Mouse (Mus musculus) MEL (cell line): ENCODE data around the gene Cpxm2. TPM values are rescaled to one million over a fixed set of nuclear protein-coding genes. Genes with fewer than 3 reads are reported as not detected.
A peak's percentile ranks its signal among the peaks of the same experiment; 100 is the strongest.

Source experiments
- DNase-seq: peaks from one replicate; pipeline ENCODE4 v3.0.0; 2011; ENCODE audit warnings: low read depth, low spot score
- H3K27ac ChIP-seq: 2 replicates; pipeline ENCODE4 v1.5.1; 2012; ENCODE audit warnings: low read depth, mild to moderate bottlenecking, control low read depth, low read length, moderate library complexity; ENCODE audit not compliant: control insufficient read depth
- H3K27me3 ChIP-seq, 2 experiments: fragments of 150-350 bp in 1 of 2; sonication (generic) in 1 of 2; 2 replicates each; pipeline ENCODE4 v1.6.1; 2012; ENCODE audit warnings: low read length in 2 of 2, mild to moderate bottlenecking in 2 of 2, improper control_type of control experiment in 1 of 2, moderate library complexity in 1 of 2; ENCODE audit not compliant: insufficient read depth in 2 of 2, control insufficient read depth in 1 of 2
- H3K36me3 ChIP-seq, 2 experiments: 2 replicates each; pipeline ENCODE4 v1.6.1; 2012 to 2014; ENCODE audit warnings: low read length in 2 of 2, improper control_type of control experiment in 1 of 2, inconsistent platforms in 1 of 2, mild to moderate bottlenecking in 1 of 2; ENCODE audit not compliant: insufficient read depth in 2 of 2, control insufficient read depth in 1 of 2
- H3K4me1 ChIP-seq, 2 experiments: fragments of 150-350 bp in 1 of 2; sonication (generic) in 1 of 2; 2 replicates each; pipeline ENCODE4 v1.6.1; 2012; ENCODE audit warnings: low read length in 2 of 2, improper control_type of control experiment in 1 of 2, mild to moderate bottlenecking in 1 of 2; ENCODE audit not compliant: insufficient read depth in 2 of 2, control insufficient read depth in 1 of 2
- H3K4me3 ChIP-seq, 2 experiments: fragments of 150-350 bp in 1 of 2; sonication (generic) in 1 of 2; 2 replicates each; pipeline ENCODE4 v1.5.1; 2012; ENCODE audit warnings: low read depth in 2 of 2, low read length in 2 of 2, mild to moderate bottlenecking in 2 of 2, moderate library complexity in 2 of 2, control low read depth in 1 of 2, improper control_type of control experiment in 1 of 2; ENCODE audit not compliant: control insufficient read depth in 1 of 2, insufficient read depth in 1 of 2
- H3K79me2 ChIP-seq: 2 replicates; pipeline ENCODE4 v1.6.1; 2012; ENCODE audit warnings: mild to moderate bottlenecking, low read length, moderate library complexity; ENCODE audit not compliant: control insufficient read depth, poor library complexity, insufficient read depth
- H3K9ac ChIP-seq: 2 replicates; pipeline ENCODE4 v1.6.1; 2012; ENCODE audit warnings: low read depth, mild to moderate bottlenecking, control low read depth, low read length, moderate library complexity; ENCODE audit not compliant: control insufficient read depth, poor library complexity, severe bottlenecking
- H3K9me3 ChIP-seq: fragments of 150-350 bp; sonication (generic); replicated peaks from 2 replicates; pipeline ENCODE4 v1.6.1; 2012; ENCODE audit warnings: mild to moderate bottlenecking, low read length, improper control_type of control experiment, moderate library complexity; ENCODE audit not compliant: insufficient read depth
- CTCF ChIP-seq, 3 experiments: IDR thresholded peaks in 2 of 3; conservative IDR thresholded peaks in 1 of 3; 2 replicates each; pipeline ENCODE4 v1.5.1; 2011 to 2012; ENCODE audit warnings: low read length in 3 of 3, low read depth in 2 of 3, mild to moderate bottlenecking in 2 of 3, improper control_type of control experiment in 1 of 3, inconsistent platforms in 1 of 3, mixed read lengths in 1 of 3, moderate library complexity in 1 of 3; ENCODE audit not compliant: control insufficient read depth in 1 of 3, insufficient read depth in 1 of 3, poor library complexity in 1 of 3, severe bottlenecking in 1 of 3
- ELF1 ChIP-seq: IDR thresholded peaks from 2 replicates; pipeline ENCODE4 v1.6.1; 2014; ENCODE audit warnings: low read depth, mild to moderate bottlenecking, inconsistent platforms, low read length, improper control_type of control experiment, moderate library complexity
- EP300 ChIP-seq, 2 experiments: IDR thresholded peaks; 2 replicates each; pipeline ENCODE4 v1.6.1; 2011; ENCODE audit warnings: improper control_type of control experiment in 2 of 2, low read length in 2 of 2, low read depth in 1 of 2, mild to moderate bottlenecking in 1 of 2
- ETS1 ChIP-seq: IDR thresholded peaks from 2 replicates; pipeline ENCODE4 v1.6.1; 2012; ENCODE audit warnings: low read depth, mild to moderate bottlenecking, inconsistent platforms, low read length, improper control_type of control experiment, moderate library complexity
- GABPA ChIP-seq: IDR thresholded peaks from 2 replicates; pipeline ENCODE4 v1.6.1; 2012; ENCODE audit warnings: low read depth, mild to moderate bottlenecking, inconsistent platforms, low read length, improper control_type of control experiment, moderate library complexity
- HCFC1 ChIP-seq: IDR thresholded peaks from 2 replicates; pipeline ENCODE4 v1.6.1; 2012; ENCODE audit warnings: low read depth, mild to moderate bottlenecking, inconsistent platforms, low read length, improper control_type of control experiment, moderate library complexity
- KAT2A ChIP-seq: conservative IDR thresholded peaks from 2 replicates; pipeline ENCODE4 v1.6.1; 2012; ENCODE audit warnings: low read depth, low read length, improper control_type of control experiment, inconsistent platforms
- MAFK ChIP-seq: IDR thresholded peaks from 2 replicates; pipeline ENCODE4 v1.6.1; 2011; ENCODE audit warnings: low read depth, mild to moderate bottlenecking, low read length, improper control_type of control experiment, borderline replicate concordance
- MAX ChIP-seq: IDR thresholded peaks from 2 replicates; pipeline ENCODE4 v1.6.1; 2011; ENCODE audit warnings: low read length, improper control_type of control experiment
- MEF2A ChIP-seq: IDR thresholded peaks from 2 replicates; pipeline ENCODE4 v1.6.1; 2014; ENCODE audit warnings: low read depth, mild to moderate bottlenecking, inconsistent platforms, low read length, improper control_type of control experiment; ENCODE audit not compliant: poor library complexity, insufficient replicate concordance, severe bottlenecking; ENCODE audit errors: extremely low read depth
- NELFE ChIP-seq: IDR thresholded peaks from 2 replicates; pipeline ENCODE4 v1.6.1; 2011; ENCODE audit warnings: low read depth, low read length, improper control_type of control experiment
- NRF1 ChIP-seq: IDR thresholded peaks from 2 replicates; pipeline ENCODE4 v1.6.1; 2014; ENCODE audit warnings: low read depth, mild to moderate bottlenecking, inconsistent platforms, low read length, improper control_type of control experiment, moderate library complexity; ENCODE audit not compliant: poor library complexity, insufficient read depth, severe bottlenecking
- POLR2A ChIP-seq, 2 experiments: IDR thresholded peaks; 2 replicates each; pipeline ENCODE4 v1.6.1; 2011 to 2012; ENCODE audit warnings: low read length in 2 of 2, mild to moderate bottlenecking in 2 of 2, control low read depth in 1 of 2, improper control_type of control experiment in 1 of 2, low read depth in 1 of 2, moderate library complexity in 1 of 2; ENCODE audit not compliant: control insufficient read depth in 1 of 2, insufficient read depth in 1 of 2, poor library complexity in 1 of 2
- RAD21 ChIP-seq: IDR thresholded peaks from 2 replicates; pipeline ENCODE4 v1.6.1; 2011; ENCODE audit warnings: mild to moderate bottlenecking, low read depth, low read length, improper control_type of control experiment
- SIN3A ChIP-seq: IDR thresholded peaks from 2 replicates; pipeline ENCODE4 v1.6.1; 2012; ENCODE audit warnings: low read length, improper control_type of control experiment, inconsistent platforms
- SMC3 ChIP-seq: IDR thresholded peaks from 2 replicates; pipeline ENCODE4 v1.6.1; 2011; ENCODE audit warnings: low read depth, low read length, improper control_type of control experiment
- TAL1 ChIP-seq: IDR thresholded peaks from 2 replicates; pipeline ENCODE4 v1.6.1; 2012; ENCODE audit warnings: mild to moderate bottlenecking, inconsistent platforms, low read length, moderate library complexity, mixed read lengths
- TCF12 ChIP-seq: IDR thresholded peaks from 2 replicates; pipeline ENCODE4 v1.6.1; 2014; ENCODE audit warnings: low read depth, mild to moderate bottlenecking, inconsistent platforms, low read length, improper control_type of control experiment, moderate library complexity
- UBTF ChIP-seq: IDR thresholded peaks from 2 replicates; pipeline ENCODE4 v1.6.1; 2012; ENCODE audit warnings: low read depth, mild to moderate bottlenecking, inconsistent platforms, low read length, improper control_type of control experiment, moderate library complexity, borderline replicate concordance; ENCODE audit not compliant: insufficient read depth
- USF1 ChIP-seq: IDR thresholded peaks from 2 replicates; pipeline ENCODE4 v1.6.1; 2014; ENCODE audit warnings: low read depth, mild to moderate bottlenecking, inconsistent platforms, low read length, improper control_type of control experiment, moderate library complexity
- USF2 ChIP-seq, 2 experiments: IDR thresholded peaks; 2 replicates each; pipeline ENCODE4 v1.6.1; 2011 to 2012; ENCODE audit warnings: improper control_type of control experiment in 2 of 2, low read length in 2 of 2, borderline replicate concordance in 1 of 2, inconsistent platforms in 1 of 2, low read depth in 1 of 2, mild to moderate bottlenecking in 1 of 2; ENCODE audit not compliant: insufficient read depth in 1 of 2
- ZKSCAN1 ChIP-seq: IDR thresholded peaks from 2 replicates; pipeline ENCODE4 v1.6.1; 2012; ENCODE audit warnings: low read depth, mild to moderate bottlenecking, inconsistent platforms, low read length, improper control_type of control experiment, moderate library complexity
- ZNF384 ChIP-seq: IDR thresholded peaks from 2 replicates; pipeline ENCODE4 v1.6.1; 2012; ENCODE audit warnings: low read depth, mild to moderate bottlenecking, inconsistent platforms, low read length, improper control_type of control experiment
- polyA plus RNA-seq, 2 experiments: library from polyadenylated mRNA; stranded (reverse) in 1 of 2; unstranded in 1 of 2; fragments of >175 nt in 1 of 2; fragments of >200 nt in 1 of 2; gene quantifications; 2 replicates each; pipeline versions ENCODE4 v1.2.1 to v1.2.4; 2012; ENCODE audit warnings: low replicate concordance in 2 of 2, low read depth in 1 of 2; ENCODE audit not compliant: insufficient read length in 2 of 2, insufficient read depth in 1 of 2, missing spikeins in 1 of 2
- total RNA-seq: library from RNA; depleted of rRNA; stranded (reverse); fragments of 300-350 nt; gene quantifications from 2 replicates; pipeline ENCODE4 v1.2.3, GENCODE M21; 2012

Gene Cpxm2
- total and polyA plus RNA-seq, 3 experiments: not detected

GRCm38 (mm10) chr7:132060116-132060515 lies 94.4 kb downstream of the Cpxm2 start:
- Histone ChIP-seq H3K9ac (no peak overlapping the region), H3K36me3 (no peaks in the 10 kb centered on the region), H3K79me2 (no peaks in the 10 kb centered on the region), H3K27me3 (no peaks in the 10 kb centered on the region), H3K9me3 (no peaks in the 10 kb centered on the region), H3K4me1 (no peaks in the 10 kb centered on the region), H3K4me3 (no peak overlapping the region), H3K27ac (no peak overlapping the region)
- peak; percentile 3 for DNase-seq
- TF ChIP-seq MEF2A (no peak), CTCF (IDR thresholded peaks at IDR 0.05 in 2 of 3, conservative IDR thresholded peaks at IDR 0.05 in 1 of 3; ENCODE audit: control insufficient read depth in 1 of 3, insufficient read depth in 1 of 3, low read depth in 2 of 3, low read length in 3 of 3, poor library complexity in 1 of 3, severe bottlenecking in 1 of 3) (no peak), TCF12 (no peak), EP300 (IDR thresholded peaks at IDR 0.05; ENCODE audit: low read depth in 1 of 2, low read length in 2 of 2) (no peak), TAL1 (no peak), GABPA (no peak), MAX (no peak), MAFK (no peak), ELF1 (no peak), RAD21 (no peak), HCFC1 (no peak), ZKSCAN1 (no peak), SMC3 (no peak), KAT2A (no peak)

- Histone ChIP-seq H3K36me3 (no peaks in the 10 kb centered on the region), H3K9ac (no peak overlapping the region), H3K4me1 (no peaks in the 10 kb centered on the region), H3K4me3 (no peak overlapping the region), H3K27ac (no peak overlapping the region), H3K9me3 (no peaks in the 10 kb centered on the region), H3K79me2 (no peaks in the 10 kb centered on the region), H3K27me3 (no peaks in the 10 kb centered on the region)
- DNase-seq: no peak
- no peak for TF ChIP-seq ETS1
- no peak for TF ChIP-seq ZKSCAN1
- no peak for TF ChIP-seq SIN3A
- no peak for TF ChIP-seq NRF1
- TF ChIP-seq HCFC1: no peak
- no peak for TF ChIP-seq SMC3
- no peak for TF ChIP-seq NELFE
- no peak for TF ChIP-seq ELF1
- no peak for TF ChIP-seq KAT2A
- no peak for TF ChIP-seq USF2 (IDR thresholded peaks at IDR 0.05; ENCODE audit: borderline replicate concordance in 1 of 2, insufficient read depth in 1 of 2, low read depth in 1 of 2, low read length in 2 of 2)
- no peak for TF ChIP-seq MAX
- no peak for TF ChIP-seq EP300 (IDR thresholded peaks at IDR 0.05; ENCODE audit: low read depth in 1 of 2, low read length in 2 of 2)
- TF ChIP-seq USF1: no peak
- no peak for TF ChIP-seq UBTF
- no peak for TF ChIP-seq POLR2A (IDR thresholded peaks at IDR 0.05; ENCODE audit: control insufficient read depth in 1 of 2, insufficient read depth in 1 of 2, low read depth in 1 of 2, low read length in 2 of 2, poor library complexity in 1 of 2)
- no peak for TF ChIP-seq ZNF384
These were observed 98.0 kb downstream of the Cpxm2 start for GRCm38 (mm10) chr7:132056565-132056964.
